Comparison of ENCODE assay signal across 22 mouse cellular contexts in genomic region chr15:101355382-101355786, GRCm38 (mm10). TPM values are rescaled to one million over a fixed set of nuclear protein-coding genes. Genes with fewer than 3 reads are reported as not detected.
DNase-seq lines count a peak whose midpoint lies in the region; ATAC-seq lines count a peak whose summit lies in the region.
"Had no signal": no experiment of that assay in that cellular context is flagged by ENCODE, and none has a peak within 500 bp of the region (broad histone marks: within the 10 kb centered on the region; RNA-seq: fewer than 3 reads in every experiment).

No protein-coding gene starts in this region.

- DNase-seq in frontal cortex, postnatal 25 days (ENCODE audit: low spot score in 2 of 2): no peak
- DNase-seq in layer of hippocampus, adult 9-11 months: peak; percentile 49
- DNase-seq in layer of hippocampus, postnatal 25 days (ENCODE audit: extremely low spot score in 1 of 2, low spot score in 1 of 2): no peak
- peak; percentile 24 to 52 for DNase-seq in right cerebral cortex, adult 2 months (ENCODE audit: low spot score in 2 of 2)
- no peak for DNase-seq in right cerebral cortex, postnatal 36 days (ENCODE audit: low spot score in 2 of 2)
- no peak for DNase-seq in gastrocnemius, postnatal 25 days
- DNase-seq: adrenal gland, adult 8-10 months; cerebellum, adult 11-12 months; cerebellum, postnatal 10 days; gastrocnemius, postnatal 14 days; heart, adult 11 months; kidney, adult 11 months; kidney, postnatal 14 days; liver, postnatal 0 days; lung, postnatal 36 days; right cerebral cortex, postnatal 4 days; thymus, adult 2 months; thymus, postnatal 4 days had no signal

- peak; percentile 87 for ATAC-seq in frontal cortex, adult (ENCODE audit: low TSS enrichment)
- ATAC-seq: forebrain, embryonic 16.5 days; inflammation-experienced regulatory T-cells, adult 6 months; liver, embryonic 12.5 days; liver, postnatal 0 days had no signal

RNA-seq across cellular contexts. Expression of gene Krt80, which starts 14.6 kb away (rescaled TPM):
- under 1 TPM; 0.21 to 0.22 TPM for total RNA-seq in layer of hippocampus, postnatal 25 days (2021)
- total RNA-seq in gastrocnemius, postnatal 25 days (2021): 1 to 10 TPM; 1.6 to 1.9 TPM

RNA-seq across cellular contexts. Expression of gene Krt7, which starts 55.5 kb away (rescaled TPM):
- not detected for total RNA-seq in layer of hippocampus, postnatal 25 days (2021)
- not detected for total RNA-seq in gastrocnemius, postnatal 25 days (2021)
- total RNA-seq: gastrocnemius, postnatal 14 days had no signal

Comparison
In these comparisons a context has a peak if more than half of its experiments do, and no peak if none do; other contexts are left out.
1. DNase-seq: peak in layer of hippocampus, adult 9-11 months (single experiment) and right cerebral cortex, adult 2 months (2 of 2); none in frontal cortex, postnatal 25 days (0 of 2), layer of hippocampus, postnatal 25 days (0 of 2), right cerebral cortex, postnatal 36 days (0 of 2) and gastrocnemius, postnatal 25 days (single experiment).